Mouse (Mus musculus): ENCODE measurements around the gene Olfr69. TPM values are rescaled to one million over a fixed set of nuclear protein-coding genes. Genes with fewer than 3 reads are reported as not detected.
"Not testable (repeated sequence)": the region's sequence is repeated elsewhere in the genome, so short reads cannot be mapped to it uniquely, and the experiment has no call there.

Gene Olfr69
- polyA plus RNA-seq, 1 experiment from 2014 or later, result not detected

DNA sequence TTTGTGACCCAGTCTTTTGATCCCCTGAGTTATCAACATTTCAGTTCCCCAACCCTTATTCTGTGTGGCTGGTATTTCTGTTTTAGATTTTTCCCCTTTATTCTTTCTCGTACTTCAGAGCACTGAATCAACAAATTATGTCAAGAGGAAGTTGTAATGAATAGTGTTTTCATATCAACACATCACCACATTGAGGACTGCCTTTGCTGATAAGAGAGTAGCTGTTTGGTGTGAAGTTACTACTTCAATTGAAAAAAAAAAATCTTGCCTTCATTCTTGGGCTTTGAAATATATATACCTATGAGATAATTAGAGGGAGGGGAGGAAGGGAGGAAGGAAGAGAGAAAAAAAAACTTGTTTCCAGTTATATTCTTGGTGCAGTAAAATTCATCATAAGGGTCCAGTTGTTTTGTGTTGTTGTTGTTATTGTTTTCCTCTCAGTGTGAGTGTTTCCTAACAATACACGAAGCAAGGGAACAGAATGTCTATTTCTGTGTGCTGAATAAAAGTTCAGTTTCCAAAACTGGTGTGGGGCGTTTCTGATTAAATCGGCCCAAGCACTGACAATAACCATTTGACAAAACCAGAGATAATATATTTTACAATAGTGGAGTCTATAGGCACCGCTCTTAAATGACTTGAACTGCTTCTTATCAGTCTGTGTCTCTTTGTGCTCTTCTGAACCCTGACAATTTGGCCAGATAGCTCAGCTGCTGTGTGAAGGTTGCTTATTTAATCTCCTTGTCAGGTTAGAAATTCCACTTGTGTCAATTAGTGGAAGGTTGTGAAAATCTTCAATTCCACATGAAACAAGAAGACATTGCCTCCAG, 37.8 kb upstream of the Olfr69 start:
- Histone ChIP-seq H3K9me3 (ENCODE audit: control insufficient read depth, low read length) (no peaks in the 10 kb centered on the region), H3K4me2 (ENCODE audit: low read length) (no peak overlapping the region), H3K4me3 (replicated peaks; ENCODE audit: low read length) (no peak overlapping the region), H3K4me1 (replicated peaks; ENCODE audit: control insufficient read depth, insufficient read depth, low read length) (no peaks in the 10 kb centered on the region), H3K27ac (ENCODE audit: low read length) (no peak overlapping the region), H3K36me3 (ENCODE audit: control insufficient read depth, insufficient read depth) (no peaks in the 10 kb centered on the region), H3K27me3 (replicated peaks; ENCODE audit: control insufficient read depth, insufficient read depth, low read length) (no peaks in the 10 kb centered on the region), H3K9ac (replicated peaks; ENCODE audit: low read depth, low read length) (no peak overlapping the region)
- 73% methylated on average over 5 of the region's 5 CpGs for WGBS
- ATAC-seq, result no peak

DNA sequence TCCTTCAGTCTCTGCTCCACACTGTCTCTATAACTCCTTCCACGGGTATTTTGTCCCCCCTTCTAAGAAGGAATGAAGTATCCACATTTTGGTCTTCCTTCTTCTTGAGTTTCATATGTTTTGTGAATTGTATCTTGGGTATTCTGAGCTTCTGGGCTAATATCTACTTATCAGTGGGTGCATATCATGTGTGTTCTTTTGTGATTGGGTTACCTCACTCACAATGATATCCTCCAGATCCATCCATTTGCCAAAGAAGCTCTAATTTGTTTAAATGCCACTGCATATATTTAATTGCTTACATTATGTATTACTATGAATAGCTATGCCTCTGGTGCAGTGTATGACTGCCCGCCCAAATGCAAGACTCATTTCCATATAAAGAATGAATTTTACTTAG, 36.7 kb upstream of the Olfr69 start:
- not testable (repeated sequence) for ATAC-seq; H3K4me3 ChIP-seq (replicated peaks; ENCODE audit: low read length); H3K4me1 ChIP-seq (replicated peaks; ENCODE audit: control insufficient read depth, insufficient read depth, low read length); H3K4me2 ChIP-seq (ENCODE audit: low read length); H3K27me3 ChIP-seq (replicated peaks; ENCODE audit: control insufficient read depth, insufficient read depth, low read length); H3K36me3 ChIP-seq (ENCODE audit: control insufficient read depth, insufficient read depth); H3K27ac ChIP-seq (ENCODE audit: low read length); H3K9ac ChIP-seq (replicated peaks; ENCODE audit: low read depth, low read length); H3K9me3 ChIP-seq (ENCODE audit: control insufficient read depth, low read length)
- WGBS, result 60% methylated on average over 2 of the region's 2 CpGs

- no peak for ATAC-seq
- WGBS, result 56% methylated on average over 1 of the region's 1 CpGs
Observed at GRCm38 (mm10) chr7:103806856-103807255, 35.5 kb upstream of the Olfr69 start.

DNA sequence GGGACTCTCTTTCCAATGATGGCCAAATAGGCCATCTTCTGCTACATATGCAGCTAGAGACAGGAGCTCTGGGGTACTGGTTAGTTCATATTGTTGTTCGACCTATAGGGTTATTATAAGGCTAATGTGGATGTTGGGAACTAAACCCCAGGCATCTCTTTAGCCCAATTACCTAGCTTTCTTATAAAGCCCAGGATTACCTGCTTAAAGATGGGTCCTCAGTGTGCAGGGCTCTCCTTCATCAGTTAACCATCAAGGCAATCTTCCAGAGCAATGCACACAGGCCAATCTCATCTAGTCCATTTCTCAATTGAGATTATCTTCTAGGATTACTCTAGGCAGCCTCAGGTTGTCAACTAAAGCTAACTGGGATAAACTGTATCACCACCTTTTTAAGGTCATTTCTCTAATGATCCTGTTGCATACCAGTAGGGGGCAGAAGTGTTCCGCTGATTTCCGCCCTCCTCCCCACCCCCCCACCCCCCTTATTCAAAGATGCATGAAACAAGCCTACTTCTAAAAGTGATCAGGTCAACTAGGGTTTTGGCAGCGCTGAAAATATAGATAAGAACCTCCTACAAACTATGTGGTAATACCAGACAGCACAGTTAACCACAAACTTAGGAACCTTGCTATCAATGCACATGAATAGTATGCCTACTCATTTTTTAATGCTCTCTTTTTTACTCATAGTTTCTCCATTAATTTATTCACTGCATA, 21.4 kb upstream of the Olfr69 start:
- H3K4me2 ChIP-seq (ENCODE audit: low read length), result no peak overlapping the region
- ATAC-seq, result no peak
- no peaks in the 10 kb centered on the region for H3K9me3 ChIP-seq (ENCODE audit: control insufficient read depth, low read length)
- 26% methylated on average over 4 of the region's 4 CpGs for WGBS
- no peaks in the 10 kb centered on the region for H3K4me1 ChIP-seq (replicated peaks; ENCODE audit: control insufficient read depth, insufficient read depth, low read length)
- no peak overlapping the region for H3K27ac ChIP-seq (ENCODE audit: low read length)
- no peaks in the 10 kb centered on the region for H3K36me3 ChIP-seq (ENCODE audit: control insufficient read depth, insufficient read depth)
- H3K27me3 ChIP-seq (replicated peaks; ENCODE audit: control insufficient read depth, insufficient read depth, low read length), result no peaks in the 10 kb centered on the region
- H3K9ac ChIP-seq (replicated peaks; ENCODE audit: low read depth, low read length), result no peak overlapping the region
- H3K4me3 ChIP-seq (replicated peaks; ENCODE audit: low read length), result no peak overlapping the region

More at GRCm38 (mm10) chr7:103806856-103807255, 35.5 kb upstream of the Olfr69 start:
- H3K27me3 ChIP-seq (replicated peaks; ENCODE audit: control insufficient read depth, insufficient read depth, low read length), result no peaks in the 10 kb centered on the region
- no peak overlapping the region for H3K4me2 ChIP-seq (ENCODE audit: low read length)
- H3K4me3 ChIP-seq (replicated peaks; ENCODE audit: low read length), result no peak overlapping the region
- no peak overlapping the region for H3K27ac ChIP-seq (ENCODE audit: low read length)
- no peaks in the 10 kb centered on the region for H3K36me3 ChIP-seq (ENCODE audit: control insufficient read depth, insufficient read depth)
- no peaks in the 10 kb centered on the region for H3K4me1 ChIP-seq (replicated peaks; ENCODE audit: control insufficient read depth, insufficient read depth, low read length)
- H3K9me3 ChIP-seq (ENCODE audit: control insufficient read depth, low read length), result no peaks in the 10 kb centered on the region
- H3K9ac ChIP-seq (replicated peaks; ENCODE audit: low read depth, low read length), result no peak overlapping the region

DNA sequence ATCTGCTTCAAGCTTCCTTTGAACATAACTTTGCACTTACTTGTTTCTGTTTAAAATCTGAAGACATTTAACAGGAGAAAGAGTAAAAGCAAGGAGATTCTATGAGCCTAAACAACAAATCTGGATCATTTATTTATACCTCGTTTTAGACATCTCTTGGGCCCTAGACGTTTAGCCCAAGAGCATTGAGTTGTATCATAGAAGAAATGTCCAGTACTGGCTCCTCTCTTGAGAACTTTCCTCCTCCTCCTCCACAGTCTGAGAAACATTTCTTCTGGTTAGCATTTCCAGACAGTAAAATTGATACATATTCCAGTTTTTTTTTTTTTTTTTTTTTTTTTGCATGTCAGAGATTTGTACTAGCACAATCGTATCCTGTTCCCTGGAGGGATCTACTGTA, 20.3 kb upstream of the Olfr69 start, which contains the start of gene Olfr67:
TSS of gene Olfr67 (minus strand) at position 101 of the 400 bp plus-strand sequence.
- Histone ChIP-seq H3K9me3 (ENCODE audit: control insufficient read depth, low read length) (no peaks in the 10 kb centered on the region), H3K4me2 (ENCODE audit: low read length) (no peak within 1 kb of the TSS), H3K27ac (ENCODE audit: low read length) (no peak within 1 kb of the TSS), H3K4me3 (replicated peaks; ENCODE audit: low read length) (no peak within 1 kb of the TSS), H3K4me1 (replicated peaks; ENCODE audit: control insufficient read depth, insufficient read depth, low read length) (no peaks in the 10 kb centered on the region), H3K36me3 (ENCODE audit: control insufficient read depth, insufficient read depth) (no peaks in the 10 kb centered on the region), H3K9ac (replicated peaks; ENCODE audit: low read depth, low read length) (no peak within 1 kb of the TSS), H3K27me3 (replicated peaks; ENCODE audit: control insufficient read depth, insufficient read depth, low read length) (no peaks in the 10 kb centered on the region)
- 74% methylated on average over 3 of the region's 3 CpGs for WGBS
- no peak for ATAC-seq

- Histone ChIP-seq H3K9me3 (ENCODE audit: control insufficient read depth, low read length) (no peaks in the 10 kb centered on the region), H3K4me1 (replicated peaks; ENCODE audit: control insufficient read depth, insufficient read depth, low read length) (no peaks in the 10 kb centered on the region), H3K4me3 (replicated peaks; ENCODE audit: low read length) (no peak within 1 kb of the TSS), H3K36me3 (ENCODE audit: control insufficient read depth, insufficient read depth) (no peaks in the 10 kb centered on the region), H3K9ac (replicated peaks; ENCODE audit: low read depth, low read length) (no peak within 1 kb of the TSS), H3K27ac (ENCODE audit: low read length) (no peak within 1 kb of the TSS), H3K4me2 (ENCODE audit: low read length) (no peak within 1 kb of the TSS), H3K27me3 (replicated peaks; ENCODE audit: control insufficient read depth, insufficient read depth, low read length) (no peaks in the 10 kb centered on the region)
- WGBS, result 70% methylated on average over 3 of the region's 3 CpGs
- ATAC-seq, result no peak
Observed at GRCm38 (mm10) chr7:103779598-103779997, 8.2 kb upstream of the Olfr69 start, which contains the start of gene Olfr68. Olfr68 (minus strand) TSS chr7:103779698.

GRCm38 (mm10) chr7:103777652-103778051, 6.3 kb upstream of the Olfr69 start:
- not testable (repeated sequence) for H3K36me3 ChIP-seq (ENCODE audit: control insufficient read depth, insufficient read depth); H3K4me2 ChIP-seq (ENCODE audit: low read length); H3K9ac ChIP-seq (replicated peaks; ENCODE audit: low read depth, low read length); ATAC-seq; H3K4me1 ChIP-seq (replicated peaks; ENCODE audit: control insufficient read depth, insufficient read depth, low read length); H3K9me3 ChIP-seq (ENCODE audit: control insufficient read depth, low read length); H3K4me3 ChIP-seq (replicated peaks; ENCODE audit: low read length); H3K27me3 ChIP-seq (replicated peaks; ENCODE audit: control insufficient read depth, insufficient read depth, low read length); H3K27ac ChIP-seq (ENCODE audit: low read length)
- whole genome bisulfite sequencing, result 86% methylated on average over 4 of the region's 4 CpGs

DNA sequence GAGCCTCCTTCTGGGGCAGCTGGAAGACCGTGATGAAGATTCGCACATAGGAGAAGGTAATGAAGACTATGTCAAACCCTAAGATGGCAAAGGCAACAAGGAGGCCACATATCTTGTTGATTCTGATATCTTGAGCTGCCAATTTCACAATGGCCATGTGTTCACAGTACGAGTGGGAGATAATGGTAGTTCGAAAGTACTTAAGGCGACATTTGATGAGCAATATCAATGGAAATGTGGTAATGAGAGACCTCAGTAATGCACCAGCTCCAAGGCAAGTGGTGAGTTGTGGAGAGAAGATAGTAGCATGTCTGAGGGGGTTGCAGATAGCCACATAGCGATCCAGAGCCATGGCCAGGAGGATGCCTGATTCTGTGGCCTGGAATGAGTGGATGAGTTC, 3.7 kb downstream of the Olfr69 start:
- not testable (repeated sequence) for H3K27ac ChIP-seq (ENCODE audit: low read length); H3K36me3 ChIP-seq (ENCODE audit: control insufficient read depth, insufficient read depth); H3K9me3 ChIP-seq (ENCODE audit: control insufficient read depth, low read length); H3K4me1 ChIP-seq (replicated peaks; ENCODE audit: control insufficient read depth, insufficient read depth, low read length); H3K27me3 ChIP-seq (replicated peaks; ENCODE audit: control insufficient read depth, insufficient read depth, low read length); H3K4me3 ChIP-seq (replicated peaks; ENCODE audit: low read length); ATAC-seq; H3K9ac ChIP-seq (replicated peaks; ENCODE audit: low read depth, low read length); H3K4me2 ChIP-seq (ENCODE audit: low read length)
- WGBS, result 93% methylated on average over 6 of the region's 6 CpGs

- not testable (repeated sequence) for ATAC-seq; H3K9ac ChIP-seq (replicated peaks; ENCODE audit: low read depth, low read length); H3K9me3 ChIP-seq (ENCODE audit: control insufficient read depth, low read length); H3K27ac ChIP-seq (ENCODE audit: low read length); H3K4me2 ChIP-seq (ENCODE audit: low read length); H3K36me3 ChIP-seq (ENCODE audit: control insufficient read depth, insufficient read depth); H3K4me3 ChIP-seq (replicated peaks; ENCODE audit: low read length); H3K4me1 ChIP-seq (replicated peaks; ENCODE audit: control insufficient read depth, insufficient read depth, low read length); H3K27me3 ChIP-seq (replicated peaks; ENCODE audit: control insufficient read depth, insufficient read depth, low read length)
- 89% methylated on average over 6 of the region's 6 CpGs for WGBS
Observed at GRCm38 (mm10) chr7:103762212-103762611, 9.2 kb downstream of the Olfr69 start.

All from forebrain, embryonic 16.5 days (tissue).